Mouse (Mus musculus): Measurements from ENCODE around the gene Osbpl9. TPM values are rescaled to one million over a fixed set of nuclear protein-coding genes. Genes with fewer than 3 reads are reported as not detected.

Osbpl9 gene
- polyA plus RNA-seq, 1 experiment from 2014 or later = 83.1 TPM

GRCm38 (mm10) chr4:109091241-109091777 lies 110.8 kb downstream of the Osbpl9 start:
- DNase-seq (ENCODE audit: low spot score) = no peak
- ATAC-seq (ENCODE audit: insufficient read depth, low FRiP score, low TSS enrichment) = no peak
- no peaks in the 10 kb centered on the region for H3K9me3 ChIP-seq (ENCODE audit: control insufficient read depth, low read length)
- WGBS = 95% methylated on average over 8 of the region's 8 CpGs
- no peaks in the 10 kb centered on the region for H3K36me3 ChIP-seq (ENCODE audit: control insufficient read depth, insufficient read depth, low read length)
- H3K9ac ChIP-seq (ENCODE audit: low read length) = no peak overlapping the region
- H3K4me1 ChIP-seq (ENCODE audit: control insufficient read depth, insufficient read depth, low read length) = no peaks in the 10 kb centered on the region
- H3K4me2 ChIP-seq (ENCODE audit: low read depth) = no peak overlapping the region
- no peak overlapping the region for H3K4me3 ChIP-seq (ENCODE audit: low read depth, low read length)
- no peak overlapping the region for H3K27ac ChIP-seq (ENCODE audit: low read depth, low read length)
- H3K27me3 ChIP-seq (ENCODE audit: control insufficient read depth, insufficient read depth, low read length) = no peaks in the 10 kb centered on the region

- no peaks in the 10 kb centered on the region for H3K27me3 ChIP-seq (ENCODE audit: control insufficient read depth, insufficient read depth, low read length)
- no peak overlapping the region for H3K4me3 ChIP-seq (ENCODE audit: low read depth, low read length)
- no peak overlapping the region for H3K9ac ChIP-seq (ENCODE audit: low read length)
- no peak for DNase-seq (ENCODE audit: low spot score)
- no peaks in the 10 kb centered on the region for H3K9me3 ChIP-seq (ENCODE audit: control insufficient read depth, low read length)
- no peak overlapping the region for H3K4me2 ChIP-seq (ENCODE audit: low read depth)
- no peak overlapping the region for H3K27ac ChIP-seq (ENCODE audit: low read depth, low read length)
- WGBS = 92% methylated on average over 6 of the region's 6 CpGs
- H3K4me1 ChIP-seq (ENCODE audit: control insufficient read depth, insufficient read depth, low read length) = no peaks in the 10 kb centered on the region
- ATAC-seq (ENCODE audit: insufficient read depth, low FRiP score, low TSS enrichment) = no peak
- H3K36me3 ChIP-seq (ENCODE audit: control insufficient read depth, insufficient read depth, low read length) = no peaks in the 10 kb centered on the region
Observed at GRCm38 (mm10) chr4:109089999-109090398, 112.1 kb downstream of the Osbpl9 start.

DNA sequence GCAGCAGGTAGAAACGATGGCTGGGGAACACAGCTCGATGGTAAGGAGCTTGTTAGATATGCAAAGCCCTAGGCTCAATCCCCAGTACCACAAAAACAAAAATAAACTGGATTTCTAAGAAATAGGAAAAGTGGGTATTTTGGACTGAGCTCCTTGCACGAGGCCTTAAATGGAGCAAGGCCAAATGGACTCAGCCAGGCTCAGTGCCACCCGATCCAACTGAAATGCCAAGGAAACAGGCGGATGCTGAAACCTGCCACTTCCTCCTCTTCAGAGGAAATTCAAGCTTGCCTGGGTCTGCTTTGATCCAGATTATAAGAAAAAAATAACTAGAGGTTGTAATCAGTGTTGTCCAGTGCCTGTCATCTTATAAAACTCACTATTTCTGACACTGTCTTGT lies 112.9 kb downstream of the Osbpl9 start:
- Histone ChIP-seq H3K4me2 (ENCODE audit: low read depth) (no peak overlapping the region), H3K9me3 (ENCODE audit: control insufficient read depth, low read length) (no peaks in the 10 kb centered on the region), H3K4me3 (ENCODE audit: low read depth, low read length) (no peak overlapping the region), H3K27me3 (ENCODE audit: control insufficient read depth, insufficient read depth, low read length) (no peaks in the 10 kb centered on the region), H3K9ac (ENCODE audit: low read length) (no peak overlapping the region), H3K36me3 (ENCODE audit: control insufficient read depth, insufficient read depth, low read length) (no peaks in the 10 kb centered on the region), H3K4me1 (ENCODE audit: control insufficient read depth, insufficient read depth, low read length) (no peaks in the 10 kb centered on the region), H3K27ac (ENCODE audit: low read depth, low read length) (no peak overlapping the region)
- ATAC-seq (ENCODE audit: insufficient read depth, low FRiP score, low TSS enrichment) = no peak
- 90% methylated on average over 5 of the region's 5 CpGs for WGBS
- DNase-seq (ENCODE audit: low spot score) = no peak

GRCm38 (mm10) chr4:109080118-109080517 lies 122.0 kb downstream of the Osbpl9 start:
- no peak overlapping the region for H3K9ac ChIP-seq (ENCODE audit: low read length)
- no peak overlapping the region for H3K4me2 ChIP-seq (ENCODE audit: low read depth)
- no peaks in the 10 kb centered on the region for H3K27me3 ChIP-seq (ENCODE audit: control insufficient read depth, insufficient read depth, low read length)
- H3K4me1 ChIP-seq (ENCODE audit: control insufficient read depth, insufficient read depth, low read length) = no peaks in the 10 kb centered on the region
- no peak for ATAC-seq (ENCODE audit: insufficient read depth, low FRiP score, low TSS enrichment)
- no peak for DNase-seq (ENCODE audit: low spot score)
- H3K4me3 ChIP-seq (ENCODE audit: low read depth, low read length) = no peak overlapping the region
- 61% methylated on average over 5 of the region's 5 CpGs for WGBS
- no peaks in the 10 kb centered on the region for H3K9me3 ChIP-seq (ENCODE audit: control insufficient read depth, low read length)
- H3K27ac ChIP-seq (ENCODE audit: low read depth, low read length) = no peak overlapping the region
- no peaks in the 10 kb centered on the region for H3K36me3 ChIP-seq (ENCODE audit: control insufficient read depth, insufficient read depth, low read length)

- Histone ChIP-seq H3K27me3 (ENCODE audit: control insufficient read depth, insufficient read depth, low read length) (no peaks in the 10 kb centered on the region), H3K9me3 (ENCODE audit: control insufficient read depth, low read length) (no peaks in the 10 kb centered on the region), H3K4me2 (ENCODE audit: low read depth) (no peak overlapping the region), H3K9ac (ENCODE audit: low read length) (no peak overlapping the region), H3K27ac (ENCODE audit: low read depth, low read length) (no peak overlapping the region), H3K4me1 (ENCODE audit: control insufficient read depth, insufficient read depth, low read length) (no peaks in the 10 kb centered on the region), H3K36me3 (ENCODE audit: control insufficient read depth, insufficient read depth, low read length) (no peaks in the 10 kb centered on the region), H3K4me3 (ENCODE audit: low read depth, low read length) (no peak overlapping the region)
- ATAC-seq (ENCODE audit: insufficient read depth, low FRiP score, low TSS enrichment) (no peak), DNase-seq (ENCODE audit: low spot score) (no peak)
- 75% methylated on average over 3 of the region's 3 CpGs for WGBS
Observed at GRCm38 (mm10) chr4:109079676-109080075, 122.4 kb downstream of the Osbpl9 start.

DNA sequence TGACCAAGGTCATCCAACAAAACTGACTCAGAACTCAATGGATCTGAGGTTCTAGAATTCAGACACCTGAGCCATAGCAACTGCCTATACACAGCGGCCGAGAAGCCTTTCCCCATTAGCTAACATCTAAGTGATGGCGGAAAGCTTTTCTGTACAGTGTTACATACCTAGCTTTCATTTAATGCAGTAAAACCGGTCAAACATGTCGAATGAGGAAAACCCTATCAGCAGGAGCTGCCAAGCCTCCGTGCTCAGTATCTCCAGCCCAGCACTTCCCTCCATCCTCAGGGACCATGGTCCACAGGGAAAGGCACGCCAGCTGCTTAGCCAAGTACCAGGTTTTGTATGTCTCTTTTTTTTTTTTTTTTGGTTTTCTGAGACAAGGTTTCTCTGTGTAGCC lies 123.1 kb downstream of the Osbpl9 start:
- no peaks in the 10 kb centered on the region for H3K4me1 ChIP-seq (ENCODE audit: control insufficient read depth, insufficient read depth, low read length)
- no peak for ATAC-seq (ENCODE audit: insufficient read depth, low FRiP score, low TSS enrichment)
- H3K9me3 ChIP-seq (ENCODE audit: control insufficient read depth, low read length) = no peaks in the 10 kb centered on the region
- DNase-seq (ENCODE audit: low spot score) = no peak
- no peak overlapping the region for H3K27ac ChIP-seq (ENCODE audit: low read depth, low read length)
- 94% methylated on average over 7 of the region's 7 CpGs for WGBS
- no peak overlapping the region for H3K9ac ChIP-seq (ENCODE audit: low read length)
- no peaks in the 10 kb centered on the region for H3K36me3 ChIP-seq (ENCODE audit: control insufficient read depth, insufficient read depth, low read length)
- H3K27me3 ChIP-seq (ENCODE audit: control insufficient read depth, insufficient read depth, low read length) = no peaks in the 10 kb centered on the region
- H3K4me3 ChIP-seq (ENCODE audit: low read depth, low read length) = no peak overlapping the region
- H3K4me2 ChIP-seq (ENCODE audit: low read depth) = no peak overlapping the region

GRCm38 (mm10) chr4:109073296-109073695 lies 128.8 kb downstream of the Osbpl9 start:
- Histone ChIP-seq H3K27ac (ENCODE audit: low read depth, low read length) (no peak overlapping the region), H3K4me2 (ENCODE audit: low read depth) (no peak overlapping the region)
- WGBS = 91% methylated on average over 3 of the region's 3 CpGs

GRCm38 (mm10) chr4:109072891-109073290 lies 129.2 kb downstream of the Osbpl9 start:
- Histone ChIP-seq H3K9me3 (ENCODE audit: control insufficient read depth, low read length) (no peaks in the 10 kb centered on the region), H3K27ac (ENCODE audit: low read depth, low read length) (no peak overlapping the region), H3K4me1 (ENCODE audit: control insufficient read depth, insufficient read depth, low read length) (no peaks in the 10 kb centered on the region), H3K4me3 (ENCODE audit: low read depth, low read length) (no peak overlapping the region), H3K4me2 (ENCODE audit: low read depth) (no peak overlapping the region), H3K36me3 (ENCODE audit: control insufficient read depth, insufficient read depth, low read length) (peaks cover 2% of the 10 kb centered on the region; the same call in 1 of the 2 replicates), H3K27me3 (ENCODE audit: control insufficient read depth, insufficient read depth, low read length) (no peaks in the 10 kb centered on the region), H3K9ac (ENCODE audit: low read length) (no peak overlapping the region)
- no peak for DNase-seq (ENCODE audit: low spot score)
- WGBS = 96% methylated on average over 6 of the region's 6 CpGs
- ATAC-seq (ENCODE audit: insufficient read depth, low FRiP score, low TSS enrichment) = no peak

More at GRCm38 (mm10) chr4:109073296-109073695, 128.8 kb downstream of the Osbpl9 start:
- H3K4me3 ChIP-seq (ENCODE audit: low read depth, low read length) = no peak overlapping the region
- peaks cover 2% of the 10 kb centered on the region; the same call in 1 of the 2 replicates for H3K36me3 ChIP-seq (ENCODE audit: control insufficient read depth, insufficient read depth, low read length)
- ATAC-seq (ENCODE audit: insufficient read depth, low FRiP score, low TSS enrichment) (no peak), DNase-seq (ENCODE audit: low spot score) (no peak)
- no peaks in the 10 kb centered on the region for H3K9me3 ChIP-seq (ENCODE audit: control insufficient read depth, low read length)
- H3K9ac ChIP-seq (ENCODE audit: low read length) = no peak overlapping the region
- H3K27me3 ChIP-seq (ENCODE audit: control insufficient read depth, insufficient read depth, low read length) = no peaks in the 10 kb centered on the region
- no peaks in the 10 kb centered on the region for H3K4me1 ChIP-seq (ENCODE audit: control insufficient read depth, insufficient read depth, low read length)

GRCm38 (mm10) chr4:109065714-109066113 lies 136.4 kb downstream of the Osbpl9 start:
- no peaks in the 10 kb centered on the region for H3K4me1 ChIP-seq (ENCODE audit: control insufficient read depth, insufficient read depth, low read length)
- peaks cover 7% of the 10 kb centered on the region for H3K36me3 ChIP-seq (ENCODE audit: control insufficient read depth, insufficient read depth, low read length)
- no peaks in the 10 kb centered on the region for H3K27me3 ChIP-seq (ENCODE audit: control insufficient read depth, insufficient read depth, low read length)
- H3K4me3 ChIP-seq (ENCODE audit: low read depth, low read length) = no peak overlapping the region
- H3K4me2 ChIP-seq (ENCODE audit: low read depth) = no peak overlapping the region
- ATAC-seq (ENCODE audit: insufficient read depth, low FRiP score, low TSS enrichment) (no peak), DNase-seq (ENCODE audit: low spot score) (no peak)
- 93% methylated on average over 5 of the region's 5 CpGs for WGBS
- no peak overlapping the region for H3K9ac ChIP-seq (ENCODE audit: low read length)
- no peak overlapping the region for H3K27ac ChIP-seq (ENCODE audit: low read depth, low read length)
- H3K9me3 ChIP-seq (ENCODE audit: control insufficient read depth, low read length) = no peaks in the 10 kb centered on the region
